ENCODE assay signal across 18 mouse cellular contexts in genomic region chr12:46814820-46815219, GRCm38 (mm10). TPM values are rescaled to one million over a fixed set of nuclear protein-coding genes. Genes with fewer than 3 reads are reported as not detected.
DNase-seq lines count a peak whose midpoint lies in the region; ATAC-seq and TF ChIP-seq lines count a peak whose summit lies in the region.
"Had no signal": no experiment of that assay in that cellular context is flagged by ENCODE, and none has a peak within 500 bp of the region (broad histone marks: within the 10 kb centered on the region; RNA-seq: fewer than 3 reads in every experiment).

No protein-coding gene starts in this region.

- H3K36me3 ChIP-seq in hindbrain, embryonic 14.5 days (replicated peaks; ENCODE audit: control insufficient read depth, insufficient read depth) = peaks cover 10% of the 10 kb centered on the region
- no peaks in the 10 kb centered on the region for H3K36me3 ChIP-seq in midbrain, embryonic 13.5 days
- no peaks in the 10 kb centered on the region for H3K36me3 ChIP-seq in neural tube, embryonic 14.5 days (ENCODE audit: control insufficient read depth, insufficient read depth, low read length)
- no peaks in the 10 kb centered on the region for H3K36me3 ChIP-seq in kidney, adult 2 months (ENCODE audit: control insufficient read depth, insufficient read depth, low read length)
- H3K36me3 ChIP-seq: limb, embryonic 13.5 days; liver, embryonic 13.5 days; lung, embryonic 15.5 days; stomach, embryonic 15.5 days had no signal

- ATAC-seq in hindbrain, embryonic 14.5 days (ENCODE audit: low FRiP score) = no peak
- ATAC-seq in midbrain, embryonic 13.5 days = no peak
- ATAC-seq in neural tube, embryonic 14.5 days (ENCODE audit: low read depth) = no peak
- no peak for ATAC-seq in granulocyte monocyte progenitor cell, adult 5-6 weeks (replicated peaks; ENCODE audit: poor library complexity, severe bottlenecking)
- no peak for ATAC-seq in CD4-positive, CD25-positive, alpha-beta regulatory T cell, adult 4 months
- ATAC-seq: intestine, postnatal 0 days had no signal

- peak overlapping the region; percentile 71 for H3K4me2 ChIP-seq in hindbrain, embryonic 14.5 days (replicated peaks)
- peak overlapping the region; percentile 60 for H3K4me2 ChIP-seq in midbrain, embryonic 13.5 days (replicated peaks)
- H3K4me2 ChIP-seq in neural tube, embryonic 14.5 days (ENCODE audit: low read depth, low read length) = peak overlapping the region; percentile 47
- H3K4me2 ChIP-seq: limb, embryonic 13.5 days; liver, embryonic 13.5 days; lung, embryonic 15.5 days; stomach, embryonic 15.5 days had no signal

- peaks cover 18% of the 10 kb centered on the region for H3K4me1 ChIP-seq in hindbrain, embryonic 14.5 days (replicated peaks; ENCODE audit: control insufficient read depth, insufficient read depth, low read length)
- H3K4me1 ChIP-seq in midbrain, embryonic 13.5 days (replicated peaks) = peaks cover 23% of the 10 kb centered on the region
- no peaks in the 10 kb centered on the region for H3K4me1 ChIP-seq in neural tube, embryonic 14.5 days (ENCODE audit: control insufficient read depth, insufficient read depth, low read length)
- no peaks in the 10 kb centered on the region for H3K4me1 ChIP-seq in kidney, adult 2 months (ENCODE audit: control insufficient read depth, insufficient read depth, low read length)
- H3K4me1 ChIP-seq: limb, embryonic 13.5 days; stomach, embryonic 15.5 days had no signal

- WGBS in hindbrain, embryonic 14.5 days = 65% methylated on average over 4 of the region's 4 CpGs
- WGBS in midbrain, embryonic 13.5 days = 70% methylated on average over 4 of the region's 4 CpGs
- WGBS in neural tube, embryonic 14.5 days = 57% methylated on average over 4 of the region's 4 CpGs
- 79% methylated on average over 4 of the region's 4 CpGs for WGBS in kidney, adult 2 months

- DNase-seq in gastrocnemius, adult 2 months = no peak
- no peak for DNase-seq in gastrocnemius, adult 18-20 months (ENCODE audit: low spot score)
- no peak for DNase-seq in hindbrain, embryonic 14.5 days (ENCODE audit: low spot score)
- DNase-seq in kidney, adult 2 months = no peak
- DNase-seq: cerebellum, adult 8-10 months; gastrocnemius, postnatal 25 days; liver, embryonic 13.5 days; thymus, adult 18-20 months had no signal

- intact Hi-C loops in gastrocnemius, adult 2 months (cut with DNase I) = no loop called here

- no peak for TF ChIP-seq POLR2A in kidney, adult 2 months (IDR thresholded peaks at IDR 0.05; ENCODE audit: low read depth, low read length)

- H3K27ac ChIP-seq in gastrocnemius, adult 2 months = peak overlapping the region; percentile 82; the same call in 1 of the 2 replicates
- peak overlapping the region; percentile 100 for H3K27ac ChIP-seq in hindbrain, embryonic 14.5 days
- peak overlapping the region; percentile 64 for H3K27ac ChIP-seq in midbrain, embryonic 13.5 days
- peak overlapping the region; percentile 65; the same call in 1 of the 2 replicates for H3K27ac ChIP-seq in neural tube, embryonic 14.5 days (ENCODE audit: low read depth, low read length)
- no peak overlapping the region for H3K27ac ChIP-seq in kidney, adult 2 months (ENCODE audit: insufficient read depth, low read depth, low read length)
- H3K27ac ChIP-seq: limb, embryonic 13.5 days; liver, embryonic 13.5 days; lung, embryonic 15.5 days; macrophage; stomach, embryonic 15.5 days had no signal

- H3K9ac ChIP-seq in hindbrain, embryonic 14.5 days = peak overlapping the region; percentile 100
- peak overlapping the region; percentile 99 for H3K9ac ChIP-seq in midbrain, embryonic 13.5 days (replicated peaks)
- H3K9ac ChIP-seq in neural tube, embryonic 14.5 days (replicated peaks; ENCODE audit: low read depth, low read length) = peak overlapping the region; percentile 100
- H3K9ac ChIP-seq: limb, embryonic 13.5 days; liver, embryonic 13.5 days; lung, embryonic 15.5 days; stomach, embryonic 15.5 days had no signal

- H3K4me3 ChIP-seq in gastrocnemius, adult 2 months = peak overlapping the region; percentile 87
- peak overlapping the region; percentile 93 for H3K4me3 ChIP-seq in hindbrain, embryonic 14.5 days (replicated peaks; ENCODE audit: low read length)
- H3K4me3 ChIP-seq in midbrain, embryonic 13.5 days (replicated peaks) = peak overlapping the region; percentile 82
- H3K4me3 ChIP-seq in neural tube, embryonic 14.5 days (ENCODE audit: low read depth, low read length) = peak overlapping the region; percentile 91
- H3K4me3 ChIP-seq in kidney, adult 2 months (ENCODE audit: insufficient read depth, low read depth, low read length) = no peak overlapping the region
- H3K4me3 ChIP-seq: limb, embryonic 13.5 days; liver, embryonic 13.5 days; lung, embryonic 15.5 days; stomach, embryonic 15.5 days had no signal

- no peaks in the 10 kb centered on the region for H3K9me3 ChIP-seq in hindbrain, embryonic 14.5 days (ENCODE audit: control insufficient read depth, low read length)
- no peaks in the 10 kb centered on the region for H3K9me3 ChIP-seq in midbrain, embryonic 13.5 days
- H3K9me3 ChIP-seq in neural tube, embryonic 14.5 days (ENCODE audit: control insufficient read depth, low read length) = no peaks in the 10 kb centered on the region
- H3K9me3 ChIP-seq: limb, embryonic 13.5 days; liver, embryonic 13.5 days; lung, embryonic 15.5 days; stomach, embryonic 15.5 days had no signal

- TF ChIP-seq CTCF in gastrocnemius, adult 2 months (IDR thresholded peaks at IDR 0.05) = no peak
- no peak for TF ChIP-seq CTCF in kidney, adult 2 months (conservative IDR thresholded peaks at IDR 0.05; ENCODE audit: insufficient read depth, insufficient read length, low read depth, low read length)

- H3K27me3 ChIP-seq in hindbrain, embryonic 14.5 days (ENCODE audit: control insufficient read depth, insufficient read depth, low read length) = no peaks in the 10 kb centered on the region
- no peaks in the 10 kb centered on the region for H3K27me3 ChIP-seq in midbrain, embryonic 13.5 days
- H3K27me3 ChIP-seq in neural tube, embryonic 14.5 days (ENCODE audit: control insufficient read depth, insufficient read depth, low read length) = no peaks in the 10 kb centered on the region
- H3K27me3 ChIP-seq in kidney, adult 2 months (replicated peaks; ENCODE audit: control insufficient read depth, insufficient read depth, low read length) = no peaks in the 10 kb centered on the region; the same call in 1 of the 2 replicates

RNA-seq across cellular contexts. Expression of gene Nova1, which starts 3.9 kb away (rescaled TPM):
- 1 to 10 TPM; 3.9 to 5.6 TPM for total RNA-seq in gastrocnemius, adult 2 months (2021)
- 1 to 10 TPM; 3.1 to 3.3 TPM for total RNA-seq in gastrocnemius, adult 18-20 months (2021)
- 125 and 130 TPM in 2 replicates for polyA plus RNA-seq in hindbrain, embryonic 14.5 days (2014; fragmentation: Nextera tagmentation; extraction: Ambion mirVana)
- 85.6 and 102 TPM in 2 replicates for polyA plus RNA-seq in midbrain, embryonic 13.5 days (2015; fragmentation: Nextera tagmentation; extraction: Ambion mirVana)
- polyA plus RNA-seq in neural tube, embryonic 14.5 days (2014; fragmentation: Nextera tagmentation; extraction: Ambion mirVana) = 166 and 169 TPM in 2 replicates
- 0.30 and 0.58 TPM in 2 replicates for polyA plus RNA-seq in kidney, adult 2 months (2012; rRNA removed)
- not detected in 2 replicates for total RNA-seq in granulocyte monocyte progenitor cell, adult 5-6 weeks (2014; fragmentation: Nextera tagmentation)
- total RNA-seq in granulocyte monocyte progenitor cell, adult 5-6 weeks (2017) = under 0.01 TPM in 1 of 2 replicates, not detected in the other
- under 1 TPM in 1 of 2 experiments, not detected in 1; 0.47 TPM for polyA plus RNA-seq in CD4-positive, CD25-positive, alpha-beta regulatory T cell, adult 4 months (2017; shearing (Covaris generic))
- total RNA-seq: neutrophil, adult 5-6 weeks had no signal
- polyA plus RNA-seq: macrophage had no signal

Comparison
In these comparisons a context has a peak if more than half of its experiments do, and no peak if none do; other contexts are left out.
1. RNA of gene Nova1, which starts 3.9 kb away (polyA plus RNA-seq): 166 to 169 TPM in neural tube, embryonic 14.5 days, 125 to 130 TPM in hindbrain, embryonic 14.5 days and 85.6 to 102 TPM in midbrain, embryonic 13.5 days; 0.30 to 0.58 TPM in kidney, adult 2 months and 0.47 TPM in CD4-positive, CD25-positive, alpha-beta regulatory T cell, adult 4 months; every median in the first group is over 10 times any median in the second.
2. Peak in every context shown above with its lines, with median percentiles within 50 percentile points of each other: H3K4me2 ChIP-seq and H3K9ac ChIP-seq.